Mouse (Mus musculus) MEL (cell line): ENCODE measurements around the gene Pxn. TPM values are rescaled to one million over a fixed set of nuclear protein-coding genes. Genes with fewer than 3 reads are reported as not detected.

Experiments used
- DNase-seq: peaks from one replicate; pipeline ENCODE4 v3.0.0; 2011; ENCODE audit warnings: low read depth, low spot score
- H3K27ac ChIP-seq: 2 replicates; pipeline ENCODE4 v1.5.1; 2012; ENCODE audit warnings: low read depth, mild to moderate bottlenecking, control low read depth, low read length, moderate library complexity; ENCODE audit not compliant: control insufficient read depth
- H3K27me3 ChIP-seq, 2 experiments: fragments of 150-350 bp in 1 of 2; sonication (generic) in 1 of 2; 2 replicates each; pipeline ENCODE4 v1.6.1; 2012; ENCODE audit warnings: low read length in 2 of 2, mild to moderate bottlenecking in 2 of 2, improper control_type of control experiment in 1 of 2, moderate library complexity in 1 of 2; ENCODE audit not compliant: insufficient read depth in 2 of 2, control insufficient read depth in 1 of 2
- H3K36me3 ChIP-seq, 2 experiments: 2 replicates each; pipeline ENCODE4 v1.6.1; 2012 to 2014; ENCODE audit warnings: low read length in 2 of 2, improper control_type of control experiment in 1 of 2, inconsistent platforms in 1 of 2, mild to moderate bottlenecking in 1 of 2; ENCODE audit not compliant: insufficient read depth in 2 of 2, control insufficient read depth in 1 of 2
- H3K4me1 ChIP-seq, 2 experiments: fragments of 150-350 bp in 1 of 2; sonication (generic) in 1 of 2; 2 replicates each; pipeline ENCODE4 v1.6.1; 2012; ENCODE audit warnings: low read length in 2 of 2, improper control_type of control experiment in 1 of 2, mild to moderate bottlenecking in 1 of 2; ENCODE audit not compliant: insufficient read depth in 2 of 2, control insufficient read depth in 1 of 2
- H3K4me3 ChIP-seq, 2 experiments: fragments of 150-350 bp in 1 of 2; sonication (generic) in 1 of 2; 2 replicates each; pipeline ENCODE4 v1.5.1; 2012; ENCODE audit warnings: low read depth in 2 of 2, low read length in 2 of 2, mild to moderate bottlenecking in 2 of 2, moderate library complexity in 2 of 2, control low read depth in 1 of 2, improper control_type of control experiment in 1 of 2; ENCODE audit not compliant: control insufficient read depth in 1 of 2, insufficient read depth in 1 of 2
- H3K79me2 ChIP-seq: 2 replicates; pipeline ENCODE4 v1.6.1; 2012; ENCODE audit warnings: mild to moderate bottlenecking, low read length, moderate library complexity; ENCODE audit not compliant: control insufficient read depth, poor library complexity, insufficient read depth
- H3K9ac ChIP-seq: 2 replicates; pipeline ENCODE4 v1.6.1; 2012; ENCODE audit warnings: low read depth, mild to moderate bottlenecking, control low read depth, low read length, moderate library complexity; ENCODE audit not compliant: control insufficient read depth, poor library complexity, severe bottlenecking
- H3K9me3 ChIP-seq: fragments of 150-350 bp; sonication (generic); replicated peaks from 2 replicates; pipeline ENCODE4 v1.6.1; 2012; ENCODE audit warnings: mild to moderate bottlenecking, low read length, improper control_type of control experiment, moderate library complexity; ENCODE audit not compliant: insufficient read depth
- BHLHE40 ChIP-seq: IDR thresholded peaks from 2 replicates; pipeline ENCODE4 v1.6.1; 2012; ENCODE audit warnings: low read depth, mild to moderate bottlenecking, inconsistent platforms, low read length, improper control_type of control experiment, borderline replicate concordance
- CTCF ChIP-seq, 3 experiments: IDR thresholded peaks in 2 of 3; conservative IDR thresholded peaks in 1 of 3; 2 replicates each; pipeline ENCODE4 v1.5.1; 2011 to 2012; ENCODE audit warnings: low read length in 3 of 3, low read depth in 2 of 3, mild to moderate bottlenecking in 2 of 3, improper control_type of control experiment in 1 of 3, inconsistent platforms in 1 of 3, mixed read lengths in 1 of 3, moderate library complexity in 1 of 3; ENCODE audit not compliant: control insufficient read depth in 1 of 3, insufficient read depth in 1 of 3, poor library complexity in 1 of 3, severe bottlenecking in 1 of 3
- ELF1 ChIP-seq: IDR thresholded peaks from 2 replicates; pipeline ENCODE4 v1.6.1; 2014; ENCODE audit warnings: low read depth, mild to moderate bottlenecking, inconsistent platforms, low read length, improper control_type of control experiment, moderate library complexity
- JUND ChIP-seq: IDR thresholded peaks from 2 replicates; pipeline ENCODE4 v1.6.1; 2011; ENCODE audit warnings: low read depth, mild to moderate bottlenecking, improper control_type of control experiment, low read length
- MAFK ChIP-seq: IDR thresholded peaks from 2 replicates; pipeline ENCODE4 v1.6.1; 2011; ENCODE audit warnings: low read depth, mild to moderate bottlenecking, low read length, improper control_type of control experiment, borderline replicate concordance
- MAX ChIP-seq: IDR thresholded peaks from 2 replicates; pipeline ENCODE4 v1.6.1; 2011; ENCODE audit warnings: low read length, improper control_type of control experiment
- MAZ ChIP-seq: IDR thresholded peaks from 2 replicates; pipeline ENCODE4 v1.6.1; 2012; ENCODE audit warnings: low read depth, mild to moderate bottlenecking, inconsistent platforms, low read length, improper control_type of control experiment
- MXI1 ChIP-seq: IDR thresholded peaks from 2 replicates; pipeline ENCODE4 v1.6.1; 2011; ENCODE audit warnings: mild to moderate bottlenecking, low read depth, low read length, improper control_type of control experiment
- NELFE ChIP-seq: IDR thresholded peaks from 2 replicates; pipeline ENCODE4 v1.6.1; 2011; ENCODE audit warnings: low read depth, low read length, improper control_type of control experiment
- POLR2A ChIP-seq, 2 experiments: IDR thresholded peaks; 2 replicates each; pipeline ENCODE4 v1.6.1; 2011 to 2012; ENCODE audit warnings: low read length in 2 of 2, mild to moderate bottlenecking in 2 of 2, control low read depth in 1 of 2, improper control_type of control experiment in 1 of 2, low read depth in 1 of 2, moderate library complexity in 1 of 2; ENCODE audit not compliant: control insufficient read depth in 1 of 2, insufficient read depth in 1 of 2, poor library complexity in 1 of 2
- POLR2AphosphoS5 ChIP-seq: IDR thresholded peaks from 2 replicates; pipeline ENCODE4 v1.6.1; 2012; ENCODE audit warnings: low read depth, borderline replicate concordance, mild to moderate bottlenecking, inconsistent platforms, low read length, moderate library complexity, mixed read lengths
- RAD21 ChIP-seq: IDR thresholded peaks from 2 replicates; pipeline ENCODE4 v1.6.1; 2011; ENCODE audit warnings: mild to moderate bottlenecking, low read depth, low read length, improper control_type of control experiment
- SIN3A ChIP-seq: IDR thresholded peaks from 2 replicates; pipeline ENCODE4 v1.6.1; 2012; ENCODE audit warnings: low read length, improper control_type of control experiment, inconsistent platforms
- SMC3 ChIP-seq: IDR thresholded peaks from 2 replicates; pipeline ENCODE4 v1.6.1; 2011; ENCODE audit warnings: low read depth, low read length, improper control_type of control experiment
- TAL1 ChIP-seq: IDR thresholded peaks from 2 replicates; pipeline ENCODE4 v1.6.1; 2012; ENCODE audit warnings: mild to moderate bottlenecking, inconsistent platforms, low read length, moderate library complexity, mixed read lengths
- TBP ChIP-seq: IDR thresholded peaks from 2 replicates; pipeline ENCODE4 v1.8.0; 2011; ENCODE audit warnings: low read depth, low read length, improper control_type of control experiment
- USF2 ChIP-seq, 2 experiments: IDR thresholded peaks; 2 replicates each; pipeline ENCODE4 v1.6.1; 2011 to 2012; ENCODE audit warnings: improper control_type of control experiment in 2 of 2, low read length in 2 of 2, borderline replicate concordance in 1 of 2, inconsistent platforms in 1 of 2, low read depth in 1 of 2, mild to moderate bottlenecking in 1 of 2; ENCODE audit not compliant: insufficient read depth in 1 of 2
- ZC3H11A ChIP-seq: IDR thresholded peaks from 2 replicates; pipeline ENCODE4 v1.6.1; 2012; ENCODE audit warnings: low read depth, mild to moderate bottlenecking, inconsistent platforms, low read length, improper control_type of control experiment
- polyA plus RNA-seq, 2 experiments: library from polyadenylated mRNA; stranded (reverse) in 1 of 2; unstranded in 1 of 2; fragments of >175 nt in 1 of 2; fragments of >200 nt in 1 of 2; gene quantifications; 2 replicates each; pipeline versions ENCODE4 v1.2.1 to v1.2.4; 2012; ENCODE audit warnings: low replicate concordance in 2 of 2, low read depth in 1 of 2; ENCODE audit not compliant: insufficient read length in 2 of 2, insufficient read depth in 1 of 2, missing spikeins in 1 of 2
- total RNA-seq: library from RNA; depleted of rRNA; stranded (reverse); fragments of 300-350 nt; gene quantifications from 2 replicates; pipeline ENCODE4 v1.2.3, GENCODE M21; 2012

The Pxn gene
- total and polyA plus RNA-seq, 3 experiments, result 15.2 to 167 (median 29.2) TPM

GRCm38 (mm10) chr5:115488841-115489698, 17.4 kb upstream of the Pxn start:
- H3K9ac ChIP-seq, result peak overlapping the region; percentile 70
- no peaks in the 10 kb centered on the region for H3K79me2 ChIP-seq
- TF ChIP-seq MXI1 (no peak), RAD21 (no peak), MAFK (no peak), ZC3H11A (no peak), MAX (no peak), NELFE (no peak), POLR2A (IDR thresholded peaks at IDR 0.05; ENCODE audit: control insufficient read depth in 1 of 2, insufficient read depth in 1 of 2, low read depth in 1 of 2, low read length in 2 of 2, poor library complexity in 1 of 2) (peak in 1 of 2 experiments; percentile 94; a peak in 3 of 4 replicates), TBP (peak; percentile 99), POLR2AphosphoS5 (peak; percentile 99), JUND (no peak), USF2 (IDR thresholded peaks at IDR 0.05; ENCODE audit: borderline replicate concordance in 1 of 2, insufficient read depth in 1 of 2, low read depth in 1 of 2, low read length in 2 of 2) (no peak), CTCF (IDR thresholded peaks at IDR 0.05 in 2 of 3, conservative IDR thresholded peaks at IDR 0.05 in 1 of 3; ENCODE audit: control insufficient read depth in 1 of 3, insufficient read depth in 1 of 3, low read depth in 2 of 3, low read length in 3 of 3, poor library complexity in 1 of 3, severe bottlenecking in 1 of 3) (no peak), BHLHE40 (no peak), TAL1 (no peak), MAZ (no peak), ELF1 (no peak), SIN3A (no peak)
- DNase-seq, result peak; percentile 83
- H3K9me3 ChIP-seq, result no peaks in the 10 kb centered on the region
- peaks cover 0 to 8% of the 10 kb centered on the region in 2 experiments; a peak in 2 of 4 replicates for H3K36me3 ChIP-seq
- peak overlapping the region; percentile 86 for H3K27ac ChIP-seq
- peak overlapping the region; percentile 4 to 37 for H3K4me3 ChIP-seq
- peaks cover 0 to 10% of the 10 kb centered on the region in 2 experiments; a peak in 2 of 4 replicates for H3K4me1 ChIP-seq
- H3K27me3 ChIP-seq, result no peaks in the 10 kb centered on the region

- peaks cover 0 to 8% of the 10 kb centered on the region in 2 experiments; a peak in 2 of 4 replicates for H3K36me3 ChIP-seq
- peak overlapping the region; percentile 90 for H3K27ac ChIP-seq
- peaks cover 0 to 10% of the 10 kb centered on the region in 2 experiments; a peak in 2 of 4 replicates for H3K4me1 ChIP-seq
- peak overlapping the region; percentile 42 for H3K9ac ChIP-seq
- DNase-seq, result peak; percentile 96
- TF ChIP-seq SMC3, result no peak
- TF ChIP-seq TBP, result peak; percentile 99
- TF ChIP-seq POLR2A (IDR thresholded peaks at IDR 0.05; ENCODE audit: control insufficient read depth in 1 of 2, insufficient read depth in 1 of 2, low read depth in 1 of 2, low read length in 2 of 2, poor library complexity in 1 of 2), result peak; percentile 98 to 100
- peak; percentile 99 for TF ChIP-seq POLR2AphosphoS5
- H3K79me2 ChIP-seq, result no peaks in the 10 kb centered on the region
- H3K4me3 ChIP-seq, result no peak overlapping the region
- H3K27me3 ChIP-seq, result no peaks in the 10 kb centered on the region
- H3K9me3 ChIP-seq, result no peaks in the 10 kb centered on the region
These were observed 16.5 kb upstream of the Pxn start for GRCm38 (mm10) chr5:115489699-115490637.
